Mouse (Mus musculus) heart, postnatal 36 days (tissue): ENCODE measurements around the gene Clk3. TPM values are rescaled to one million over a fixed set of nuclear protein-coding genes. Genes with fewer than 3 reads are reported as not detected.

Experiments
- DNase-seq, 2 experiments: peaks; one replicate each; pipeline ENCODE4 v3.0.0; 2021 to 2022
- intact Hi-C: fragments of 180-260 bp; cut with DNase I; formaldehyde crosslinking; loops from one replicate; pipeline ENCODE4 v1.15.1; 2025
- total RNA-seq, 2 experiments: library from RNA; stranded (reverse); gene quantifications; 2 replicates each; pipeline ENCODE4 v1.2.3; 2021

Gene Clk3
- total RNA-seq, result 10 to 100 TPM; 29.4 to 39.8 TPM

- peak in 1 of 2 experiments; percentile 75 for DNase-seq
- intact Hi-C loops, result loop anchor here (1.0 to 10.0 kb wide), 3 partner anchors 66 to 489 kb away; partner anchors contain the start of gene Stoml1
These were observed at the start of gene Clk3 for GRCm38 (mm10) chr9:57765364-57766351. Gene Clk3, minus strand, starts transcription at chr9:57765860.

- DNase-seq, result no peak
- intact Hi-C loops, result no loop called here
These were observed 49.2 kb upstream of the Clk3 start for GRCm38 (mm10) chr9:57814866-57815265.

GRCm38 (mm10) chr9:57814014-57814413 lies 48.4 kb upstream of the Clk3 start:
- DNase-seq, result no peak
- intact Hi-C loops, result no loop called here

- no peak for DNase-seq
These were observed 46.4 kb upstream of the Clk3 start for GRCm38 (mm10) chr9:57811793-57812733.

GRCm38 (mm10) chr9:57810691-57811090 lies 45.0 kb upstream of the Clk3 start:
- intact Hi-C loops, result no loop called here
- no peak for DNase-seq

More at GRCm38 (mm10) chr9:57811793-57812733, 46.4 kb upstream of the Clk3 start:
- intact Hi-C loops, result no loop called here

- intact Hi-C loops, result no loop called here
- no peak for DNase-seq
These were observed 43.2 kb upstream of the Clk3 start for GRCm38 (mm10) chr9:57808771-57809310.

GRCm38 (mm10) chr9:57807174-57807651 lies 41.6 kb upstream of the Clk3 start:
- intact Hi-C loops, result no loop called here
- DNase-seq, result no peak

- no peak for DNase-seq
- intact Hi-C loops, result no loop called here
These were observed 40.4 kb upstream of the Clk3 start for GRCm38 (mm10) chr9:57806066-57806481.

GRCm38 (mm10) chr9:57805087-57805737 lies 39.6 kb upstream of the Clk3 start:
- no peak for DNase-seq
- intact Hi-C loops, result no loop called here

- intact Hi-C loops, result no loop called here
- DNase-seq, result no peak
These were observed 38.2 kb upstream of the Clk3 start for GRCm38 (mm10) chr9:57803839-57804238.

GRCm38 (mm10) chr9:57803047-57803446 lies 37.4 kb upstream of the Clk3 start:
- no peak for DNase-seq
- intact Hi-C loops, result no loop called here

- DNase-seq, result no peak
- intact Hi-C loops, result no loop called here
These were observed 34.8 kb upstream of the Clk3 start for GRCm38 (mm10) chr9:57800325-57800975.

- intact Hi-C loops, result loop anchor here (5.0 kb wide), 1 partner anchor 34 kb away; no protein-coding TSS in a partner anchor
- peak; percentile 20 to 30 for DNase-seq
These were observed 33.1 kb upstream of the Clk3 start for GRCm38 (mm10) chr9:57798725-57799253.

- intact Hi-C loops, result loop anchor here (5.0 kb wide), 1 partner anchor 35 kb away; no protein-coding TSS in a partner anchor
- no peak for DNase-seq
These were observed 31.8 kb upstream of the Clk3 start for GRCm38 (mm10) chr9:57797456-57797855.

- intact Hi-C loops, result loop anchor here (5.0 kb wide), 1 partner anchor 208 kb away; no protein-coding TSS in a partner anchor
- DNase-seq, result no peak
These were observed 24.1 kb upstream of the Clk3 start for GRCm38 (mm10) chr9:57789733-57790132.

- intact Hi-C loops, result no loop called here
- no peak for DNase-seq
These were observed 17.0 kb upstream of the Clk3 start for GRCm38 (mm10) chr9:57782656-57783055.

GRCm38 (mm10) chr9:57775736-57776135 lies 10.1 kb upstream of the Clk3 start:
- no peak for DNase-seq
- intact Hi-C loops, result no loop called here

- intact Hi-C loops, result no loop called here
- DNase-seq, result no peak
These were observed 9.4 kb upstream of the Clk3 start for GRCm38 (mm10) chr9:57775026-57775425.

GRCm38 (mm10) chr9:57774168-57774567 lies 8.5 kb upstream of the Clk3 start:
- intact Hi-C loops, result no loop called here
- DNase-seq, result no peak
